Mouse (Mus musculus) urinary bladder, postnatal 36 days (tissue): ENCODE data around the gene Gm14406.
"Not testable (repeated sequence)": the region's sequence is repeated elsewhere in the genome, so short reads cannot be mapped to it uniquely, and the experiment has no call there.

Experiments
- DNase-seq, 2 experiments: peaks; one replicate each; pipeline ENCODE4 v3.0.0; 2022; ENCODE audit warnings: low spot score in 2 of 2, mixed read lengths in 1 of 2

Gene Gm14406

DNA sequence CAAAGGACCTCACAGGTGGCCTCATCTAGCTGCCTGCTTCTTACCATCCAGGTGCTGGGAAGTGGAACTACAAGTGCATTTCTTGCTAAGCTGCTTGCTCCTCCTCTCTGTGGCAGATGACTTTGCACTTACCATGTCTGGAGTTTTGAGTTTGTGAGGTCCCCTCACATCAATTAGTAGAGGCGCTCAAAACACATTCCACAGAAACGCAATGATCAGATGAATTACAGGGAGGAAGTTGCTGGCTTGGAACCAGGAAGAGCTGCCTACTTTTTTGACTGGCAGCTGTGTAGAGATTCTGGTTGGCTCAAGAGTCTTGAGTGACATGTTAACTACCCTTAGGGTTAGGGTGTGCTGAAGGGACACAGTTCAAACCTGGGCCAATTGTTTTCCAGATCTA, at the start of gene Gm14406:
Gene Gm14406, minus strand, starts transcription at position 213 of the 400 bp plus-strand sequence.
- not testable (repeated sequence) for DNase-seq

DNA sequence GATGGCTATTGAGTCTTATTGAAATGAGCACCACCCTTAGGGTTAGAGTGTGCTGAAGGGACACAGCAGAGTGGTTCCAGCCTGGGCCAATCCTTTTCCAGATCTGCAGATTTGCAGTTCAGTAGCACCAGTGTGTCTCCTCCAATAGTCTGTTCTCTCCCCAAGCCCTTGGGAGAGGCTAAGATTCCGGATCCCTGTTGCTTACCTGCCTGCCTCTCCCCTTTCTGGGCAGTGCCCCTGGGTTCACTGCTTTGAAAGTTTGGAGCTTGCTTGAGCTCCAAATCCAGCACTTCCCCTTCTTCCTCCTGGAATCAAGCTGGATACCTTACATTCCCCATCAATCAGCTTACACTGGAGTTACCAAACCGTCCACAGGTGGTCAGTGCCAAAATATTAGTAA, 2.9 kb downstream of the Gm14406 start:
- DNase-seq = not testable (repeated sequence)

DNA sequence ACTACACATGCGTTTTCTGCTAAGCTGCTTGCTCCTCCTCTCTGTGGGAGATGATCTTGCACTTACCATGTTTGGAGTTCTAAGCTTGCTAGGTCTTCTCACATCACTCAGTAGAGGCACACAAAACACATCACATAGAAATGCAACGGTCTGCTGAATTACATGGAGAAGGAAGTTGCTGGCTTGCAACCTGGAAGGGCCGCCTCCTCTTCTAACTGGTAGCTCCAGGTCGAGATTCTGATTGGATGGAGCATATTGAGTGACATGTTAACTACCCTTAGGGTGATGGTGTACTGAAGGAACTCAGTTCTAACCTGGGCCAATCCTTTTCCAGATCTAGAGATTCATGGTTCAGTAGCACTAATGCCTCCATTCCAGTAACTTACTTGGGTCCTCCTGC, 18.6 kb downstream of the Gm14406 start:
- DNase-seq = not testable (repeated sequence)

DNA sequence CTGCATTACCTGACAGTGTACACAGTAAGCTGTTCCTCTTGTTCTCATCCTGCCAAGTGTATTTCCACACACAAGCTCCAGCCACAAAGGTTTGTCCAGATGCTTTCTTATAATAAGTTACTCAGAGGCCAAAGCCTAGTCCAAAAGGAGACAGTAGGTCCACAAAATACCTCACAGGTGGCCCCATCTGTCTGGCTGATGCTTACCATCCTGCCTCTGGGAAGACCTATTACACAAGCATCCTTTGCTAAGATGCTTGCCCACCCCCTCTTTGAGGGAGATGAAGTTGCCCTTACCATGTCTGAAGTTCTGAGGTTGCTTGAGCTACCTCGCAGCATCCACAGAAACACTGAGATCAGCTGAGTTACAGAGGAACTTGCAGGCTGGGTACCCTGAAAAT, 22.7 kb downstream of the Gm14406 start:
- not testable (repeated sequence) for DNase-seq

DNA sequence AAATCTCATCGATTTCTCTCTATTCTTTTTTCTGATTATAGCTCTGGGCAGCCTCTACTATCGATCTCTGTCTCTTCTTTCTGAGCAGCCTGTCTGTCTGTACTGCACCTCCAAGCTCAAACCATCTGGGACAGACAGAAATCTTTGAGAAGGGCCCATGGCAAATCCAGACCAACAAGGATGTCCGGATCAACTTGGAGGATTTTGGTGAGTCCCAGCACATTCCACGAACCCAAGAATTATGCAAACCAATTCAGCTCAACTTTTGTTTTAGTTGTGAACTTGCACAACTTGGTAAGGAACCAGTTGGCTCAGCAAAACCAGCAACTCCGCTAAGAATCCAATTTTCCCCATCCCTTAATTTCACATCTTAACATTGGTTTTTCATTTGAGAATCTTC, 40.3 kb downstream of the Gm14406 start:
- DNase-seq = not testable (repeated sequence)

DNA sequence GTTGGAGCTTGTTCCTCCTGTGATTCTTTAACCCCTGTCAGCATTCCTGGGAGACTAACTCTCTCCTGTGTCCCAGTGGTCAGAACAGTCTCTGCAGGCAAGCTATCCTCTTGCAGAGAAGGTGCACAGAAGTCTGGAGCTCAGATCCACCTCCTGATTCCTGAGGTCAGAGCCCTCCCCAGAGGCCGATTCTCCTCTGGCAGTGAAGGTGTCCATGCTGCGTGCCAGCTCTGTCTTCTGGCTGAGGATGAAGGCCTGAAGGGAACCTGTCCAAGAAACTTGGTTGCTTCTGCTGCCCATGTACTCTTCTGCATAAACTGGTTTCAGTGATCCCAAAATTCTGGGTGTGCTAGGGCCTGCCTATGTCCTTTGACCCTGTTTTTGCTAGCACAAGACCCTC, 40.9 kb downstream of the Gm14406 start:
- not testable (repeated sequence) for DNase-seq

DNA sequence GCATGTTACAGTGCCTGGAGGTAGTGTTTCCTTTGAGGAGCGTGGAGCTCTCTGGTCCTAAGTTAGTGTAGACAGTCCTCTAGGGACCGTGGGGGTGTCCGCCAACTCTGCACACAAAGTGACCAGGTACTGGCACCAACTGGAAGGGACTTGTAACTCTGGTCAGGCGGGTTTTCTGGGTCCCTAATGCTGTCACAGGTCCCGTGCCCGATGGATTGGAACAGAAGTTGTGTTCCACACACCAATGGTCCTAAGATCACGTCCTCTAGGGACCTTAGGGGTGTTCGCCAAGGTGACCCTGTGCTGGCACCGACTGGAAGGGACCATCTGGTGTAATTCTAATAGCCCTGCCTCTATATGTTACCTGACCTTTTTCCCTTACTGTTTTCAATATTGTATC, 42.1 kb downstream of the Gm14406 start:
- DNase-seq = no peak

DNA sequence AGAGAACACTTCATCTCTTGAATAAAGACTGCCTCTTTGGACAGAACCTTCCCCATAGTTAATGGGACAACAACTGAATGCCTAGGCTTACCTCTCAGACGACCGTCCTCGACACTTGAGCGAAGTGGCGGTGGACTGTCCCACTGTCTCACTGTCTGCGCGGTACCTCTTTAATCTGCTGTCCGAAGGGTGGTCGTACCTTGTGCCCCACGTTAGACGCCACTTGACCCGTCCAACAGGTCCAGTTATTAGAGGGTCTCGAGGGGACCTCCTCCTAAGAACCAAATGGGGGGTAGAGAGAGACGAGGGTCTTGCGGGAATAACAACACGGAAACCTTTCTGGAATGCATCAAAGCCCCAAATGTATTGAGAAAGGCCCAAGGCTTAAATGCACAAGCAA, 53.8 kb downstream of the Gm14406 start:
- DNase-seq = not testable (repeated sequence)

DNA sequence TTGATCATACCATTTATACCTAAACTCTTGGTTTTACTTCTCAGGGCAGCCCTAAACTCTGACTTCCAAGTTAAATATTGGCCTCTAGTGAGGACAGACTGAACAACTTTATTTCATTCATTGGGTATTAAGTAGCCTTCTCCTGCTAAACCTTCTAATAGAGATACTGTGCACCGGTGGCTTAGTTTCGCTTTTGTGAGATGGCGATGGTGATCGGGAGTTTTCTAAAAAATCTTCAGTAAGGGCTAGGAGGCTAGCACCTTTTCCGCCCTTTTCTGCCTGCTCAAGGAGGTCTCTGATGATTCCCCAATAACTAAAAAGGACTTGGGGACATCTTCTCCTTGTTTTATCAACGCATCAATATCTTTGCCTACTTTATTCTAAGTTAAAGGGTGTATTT, 54.3 kb downstream of the Gm14406 start:
- not testable (repeated sequence) for DNase-seq

DNA sequence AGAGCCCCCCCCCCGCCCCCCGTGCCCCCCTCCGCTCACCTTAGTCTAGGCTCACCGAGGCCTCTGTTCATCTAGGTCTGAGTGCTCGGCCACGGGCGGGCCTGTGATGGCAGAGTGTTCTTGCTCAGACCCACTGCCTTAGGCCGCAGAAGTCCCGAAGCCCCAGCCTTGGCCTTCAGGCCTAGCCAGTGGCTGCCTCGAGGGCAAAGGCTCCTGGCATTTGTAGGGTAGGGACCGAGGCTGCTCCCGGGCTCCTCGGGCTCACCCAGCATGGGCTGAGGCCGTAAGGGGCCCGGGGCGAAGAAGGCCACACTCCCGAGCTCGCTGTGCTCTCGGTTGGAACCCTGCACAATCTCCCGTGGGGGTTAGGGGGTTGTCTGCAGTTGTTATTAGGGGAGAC, 54.9 kb downstream of the Gm14406 start:
- DNase-seq = no peak

DNA sequence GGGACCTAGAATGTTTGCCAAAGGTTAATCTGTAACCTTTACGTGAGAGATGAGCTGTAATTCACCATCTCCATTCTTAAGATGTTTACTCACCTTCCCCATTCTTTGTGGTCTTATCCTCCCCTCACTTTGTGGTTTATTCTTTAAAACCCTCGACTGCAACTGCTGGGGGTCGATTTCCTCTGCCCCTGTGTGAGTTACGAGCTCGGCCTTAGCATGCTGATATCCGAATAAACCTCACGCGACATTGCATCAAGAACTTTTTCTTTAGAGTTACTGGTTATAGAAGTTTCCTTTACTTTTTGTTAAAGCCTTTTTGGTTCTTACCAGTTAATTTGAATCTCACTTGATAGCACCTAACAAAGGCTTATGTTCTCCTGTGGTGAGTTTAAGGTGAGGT, 58.0 kb downstream of the Gm14406 start:
- no peak for DNase-seq
